Mouse (Mus musculus) limb, embryonic 14.5 days (tissue): Measurements from ENCODE around the gene Actr3. TPM values are rescaled to one million over a fixed set of nuclear protein-coding genes. Genes with fewer than 3 reads are reported as not detected.
"Not testable (repeated sequence)": the region's sequence is repeated elsewhere in the genome, so short reads cannot be mapped to it uniquely, and the experiment has no call there.

ENCODE experiments used
- ATAC-seq: fragments of 200-750 bp; cut with Nextera tagmentation; 2 replicates; pipeline ENCODE4 v1.8.0; 2017; ENCODE audit warnings: low read depth, moderate number of reproducible peaks, moderate TSS enrichment; ENCODE audit not compliant: low FRiP score
- DNase-seq: peaks from one replicate; pipeline ENCODE4 v3.0.0-alpha.2; 2015; ENCODE audit warnings: low spot score
- H3K27ac ChIP-seq: fragments of 300-500 bp; sonication (generic); replicated peaks from 2 replicates; pipeline ENCODE4 v1.5.1; 2014; ENCODE audit warnings: low read depth, mild to moderate bottlenecking, low read length, moderate library complexity, mixed read lengths
- H3K27me3 ChIP-seq: fragments of 300-500 bp; sonication (generic); 2 replicates; pipeline ENCODE4 v1.6.1; 2014; ENCODE audit warnings: low read length, mixed read lengths; ENCODE audit not compliant: control insufficient read depth, insufficient read depth
- H3K36me3 ChIP-seq: fragments of 300-500 bp; sonication (generic); 2 replicates; pipeline ENCODE4 v1.6.1; 2014; ENCODE audit warnings: mild to moderate bottlenecking, low read length, moderate library complexity, mixed read lengths; ENCODE audit not compliant: control insufficient read depth, insufficient read depth
- H3K4me1 ChIP-seq: fragments of 300-500 bp; sonication (generic); 2 replicates; pipeline ENCODE4 v1.6.1; 2014; ENCODE audit warnings: antibody characterized with exemption, low read length, mixed read lengths; ENCODE audit not compliant: control insufficient read depth, insufficient read depth
- H3K4me2 ChIP-seq: fragments of 300-500 bp; sonication (generic); replicated peaks from 2 replicates; pipeline ENCODE4 v1.6.1; 2014; ENCODE audit warnings: low read depth, mild to moderate bottlenecking, low read length, moderate library complexity; ENCODE audit not compliant: severe bottlenecking
- H3K4me3 ChIP-seq: fragments of 300-500 bp; sonication (generic); replicated peaks from 2 replicates; pipeline ENCODE4 v1.5.1; 2014; ENCODE audit warnings: low read length
- H3K9ac ChIP-seq: fragments of 300-500 bp; sonication (generic); 2 replicates; pipeline ENCODE4 v1.6.1; 2014; ENCODE audit warnings: mild to moderate bottlenecking, low read depth, low read length, moderate library complexity; ENCODE audit not compliant: severe bottlenecking
- H3K9me3 ChIP-seq: fragments of 300-500 bp; sonication (generic); 2 replicates; pipeline ENCODE4 v1.6.1; 2016; ENCODE audit warnings: low read length; ENCODE audit not compliant: control insufficient read depth
- POLR2A ChIP-seq: fragments of 200-500 bp; IDR thresholded peaks from 2 replicates; pipeline ENCODE4 v1.8.0; 2012; ENCODE audit warnings: inconsistent platforms, mild to moderate bottlenecking, moderate library complexity, borderline replicate concordance; ENCODE audit not compliant: insufficient read depth, insufficient read length; ENCODE audit errors: extremely low read depth
- WGBS: fragments of 180-500 bp; shearing (Covaris S2); extraction: QIAGEN DNeasy Blood & Tissue Kit; methylation state at CpG from one replicate; pipeline ENCODE4 v1.1.7; 2014; 5-methylcytosine and 5-hydroxymethylcytosine counted together
- polyA plus RNA-seq, 2 experiments: library from polyadenylated mRNA; depleted of rRNA in 1 of 2; stranded (reverse) in 1 of 2; unstranded in 1 of 2; fragments of >200 nt; fragmentation: Nextera tagmentation in 1 of 2; extraction: Ambion mirVana in 1 of 2; gene quantifications; 2 replicates each; pipeline versions ENCODE4 v1.2.1 to v1.2.3; 2012 to 2014

Gene Actr3
- polyA plus RNA-seq, 2 experiments, result 109 to 252 TPM

GRCm38 (mm10) chr1:125419906-125420305 lies 15.6 kb downstream of the Actr3 start:
- H3K4me2 ChIP-seq, result no peak overlapping the region
- H3K4me1 ChIP-seq, result no peaks in the 10 kb centered on the region
- WGBS, result 60% methylated on average over 2 of the region's 2 CpGs
- no peak overlapping the region for H3K27ac ChIP-seq
- DNase-seq, result no peak
- no peak for TF ChIP-seq POLR2A
- no peak overlapping the region for H3K4me3 ChIP-seq
- H3K36me3 ChIP-seq, result peaks cover 27% of the 10 kb centered on the region
- H3K27me3 ChIP-seq, result no peaks in the 10 kb centered on the region
- no peak overlapping the region for H3K9ac ChIP-seq
- H3K9me3 ChIP-seq, result no peaks in the 10 kb centered on the region
- no peak for ATAC-seq

DNA sequence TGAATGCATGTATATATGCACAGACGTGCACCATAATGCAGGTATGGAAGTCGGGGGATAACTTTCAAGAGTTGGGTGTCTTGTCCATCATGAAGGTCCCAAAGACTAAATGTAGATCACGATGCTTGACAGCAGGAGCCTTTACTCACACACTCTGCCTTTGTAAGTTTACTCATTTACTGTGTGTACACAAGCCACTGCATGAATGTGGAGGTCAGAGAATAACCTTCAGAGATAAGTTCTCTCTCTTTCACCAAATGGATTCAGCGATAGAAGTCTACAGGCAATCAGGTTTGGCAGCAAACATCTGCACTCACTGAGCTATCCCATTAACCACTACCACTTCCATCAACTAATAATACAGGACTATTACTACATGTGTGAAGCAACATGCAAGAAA lies 16.8 kb downstream of the Actr3 start:
- DNase-seq, result no peak
- ATAC-seq, result no peak
- Histone ChIP-seq H3K4me1 (no peaks in the 10 kb centered on the region), H3K9ac (no peak overlapping the region), H3K27ac (no peak overlapping the region), H3K9me3 (no peaks in the 10 kb centered on the region), H3K4me2 (no peak overlapping the region), H3K4me3 (no peak overlapping the region), H3K27me3 (no peaks in the 10 kb centered on the region), H3K36me3 (peaks cover 36% of the 10 kb centered on the region)
- no peak for TF ChIP-seq POLR2A
- 95% methylated on average over 4 of the region's 4 CpGs for WGBS

DNA sequence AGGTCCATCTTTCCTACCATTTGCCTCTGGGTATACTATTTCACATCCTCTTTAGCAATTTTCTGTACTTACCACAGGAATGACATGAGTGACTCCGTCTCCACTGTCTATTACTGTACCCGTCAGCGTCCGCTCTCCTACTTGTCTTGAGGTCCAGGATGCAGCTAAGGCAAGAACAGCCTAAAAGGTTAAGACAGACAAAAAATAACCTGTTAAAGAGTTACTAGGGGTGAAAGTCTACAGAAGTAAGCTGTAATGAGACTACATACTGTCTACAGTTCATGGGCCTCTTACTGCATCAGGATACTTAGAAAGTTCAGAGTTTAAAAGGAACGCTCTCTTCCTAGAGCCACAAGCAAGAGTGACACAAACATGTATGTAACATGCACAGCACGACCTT lies 28.3 kb downstream of the Actr3 start:
- no peak for ATAC-seq
- H3K4me2 ChIP-seq, result no peak overlapping the region
- WGBS, result 96% methylated on average over 6 of the region's 6 CpGs
- no peaks in the 10 kb centered on the region for H3K27me3 ChIP-seq
- no peak overlapping the region for H3K9ac ChIP-seq
- no peak overlapping the region for H3K4me3 ChIP-seq
- no peak overlapping the region for H3K27ac ChIP-seq
- DNase-seq, result no peak
- H3K36me3 ChIP-seq, result peaks cover 59% of the 10 kb centered on the region
- no peaks in the 10 kb centered on the region for H3K4me1 ChIP-seq
- no peaks in the 10 kb centered on the region for H3K9me3 ChIP-seq
- no peak for TF ChIP-seq POLR2A

- 93% methylated on average over 1 of the region's 1 CpGs for WGBS
- Histone ChIP-seq H3K4me1 (no peaks in the 10 kb centered on the region), H3K9me3 (no peaks in the 10 kb centered on the region), H3K36me3 (peaks cover 66% of the 10 kb centered on the region), H3K4me2 (no peak overlapping the region), H3K9ac (no peak overlapping the region), H3K27ac (no peak overlapping the region), H3K27me3 (no peaks in the 10 kb centered on the region), H3K4me3 (no peak overlapping the region)
- DNase-seq, result no peak
- ATAC-seq, result no peak
- no peak for TF ChIP-seq POLR2A
These were observed 40.1 kb downstream of the Actr3 start for GRCm38 (mm10) chr1:125395391-125395790.

DNA sequence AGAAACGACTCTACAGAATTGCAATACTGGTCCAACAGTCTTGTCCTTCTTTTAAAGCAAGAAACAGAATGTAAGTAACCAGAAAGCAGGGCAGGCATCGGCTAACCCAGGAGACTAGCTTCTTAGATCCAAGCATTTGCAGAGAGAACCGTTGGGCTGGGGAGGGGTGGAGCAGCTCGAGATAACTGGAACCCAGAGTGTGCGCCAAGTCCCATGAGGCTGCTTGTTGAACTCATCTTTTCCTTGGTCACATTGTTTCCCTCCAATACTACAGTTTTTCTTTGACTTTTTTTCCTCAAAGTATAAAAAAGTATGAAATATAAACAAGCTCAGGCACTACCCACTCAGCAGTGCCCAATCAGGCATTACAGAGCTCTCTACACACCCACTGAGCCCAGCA lies 42.2 kb downstream of the Actr3 start:
- not testable (repeated sequence) for H3K9me3 ChIP-seq, H3K4me1 ChIP-seq, H3K27ac ChIP-seq, H3K4me3 ChIP-seq, H3K27me3 ChIP-seq, ATAC-seq, DNase-seq, H3K4me2 ChIP-seq, H3K9ac ChIP-seq
- peaks cover 47% of the 10 kb centered on the region for H3K36me3 ChIP-seq
- WGBS, result 94% methylated on average over 4 of the region's 5 CpGs

- H3K4me1 ChIP-seq, H3K9ac ChIP-seq, H3K4me3 ChIP-seq, H3K9me3 ChIP-seq, H3K27me3 ChIP-seq, DNase-seq, H3K27ac ChIP-seq, H3K4me2 ChIP-seq, ATAC-seq: not testable (repeated sequence)
- peaks cover 26% of the 10 kb centered on the region for H3K36me3 ChIP-seq
- 85% methylated on average over 4 of the region's 4 CpGs for WGBS
These were observed 45.3 kb downstream of the Actr3 start for GRCm38 (mm10) chr1:125390065-125390754.

DNA sequence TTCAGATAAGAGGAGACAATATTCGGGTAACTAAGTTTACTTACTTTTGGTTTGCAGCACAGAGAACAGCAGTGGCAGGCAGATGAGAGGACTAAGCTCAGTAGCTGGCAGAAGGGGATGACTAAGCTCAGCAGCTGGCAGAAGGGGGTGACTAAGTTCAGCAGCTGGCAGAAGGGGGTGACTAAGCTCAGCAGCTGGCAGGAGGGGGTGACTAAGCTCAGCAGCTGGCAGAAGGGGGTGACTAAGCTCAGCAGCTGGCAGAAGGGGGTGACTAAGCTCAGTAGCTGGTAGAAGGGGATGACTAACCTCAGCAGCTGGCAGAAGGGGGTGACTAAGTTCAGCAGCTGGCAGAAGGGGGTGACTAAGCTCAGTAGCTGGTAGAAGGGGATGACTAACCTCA lies 45.9 kb downstream of the Actr3 start:
- DNase-seq, H3K4me1 ChIP-seq, H3K9ac ChIP-seq, H3K4me2 ChIP-seq, ATAC-seq, H3K4me3 ChIP-seq, H3K27ac ChIP-seq, H3K9me3 ChIP-seq, H3K27me3 ChIP-seq: not testable (repeated sequence)
- H3K36me3 ChIP-seq, result peaks cover 22% of the 10 kb centered on the region
- 86% methylated on average over 1 of the region's 1 CpGs for WGBS
